Mouse (Mus musculus): ENCODE measurements around the gene Rgs6. TPM values are rescaled to one million over a fixed set of nuclear protein-coding genes. Genes with fewer than 3 reads are reported as not detected.

The Rgs6 gene
- polyA plus RNA-seq, 2 experiments, result 0.07 to 0.20 TPM

DNA sequence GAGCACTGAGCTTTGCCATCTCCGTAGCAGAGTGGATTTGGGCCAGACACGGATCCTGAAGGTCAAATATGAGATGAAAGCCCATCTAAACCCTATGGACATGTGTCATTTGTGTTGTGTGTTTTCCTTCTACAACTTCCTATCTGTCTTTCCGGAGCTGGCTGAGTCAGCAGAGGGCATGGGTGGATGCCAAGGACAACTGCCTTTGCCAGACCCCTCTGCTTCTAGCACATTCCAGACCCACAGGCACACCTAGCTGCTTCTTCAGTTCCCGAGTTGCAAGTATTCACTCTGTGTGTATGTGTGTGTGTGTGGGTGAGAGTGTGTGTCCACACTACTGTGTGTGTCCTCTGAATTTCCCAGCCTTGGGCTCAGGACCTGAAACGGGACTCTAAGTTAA is 547.9 kb downstream of the Rgs6 start:
- ATAC-seq (ENCODE audit: insufficient read depth) (no peak), DNase-seq (ENCODE audit: low read depth in 3 of 3, low spot score in 3 of 3) (no peak)
- no peaks in the 10 kb centered on the region; the same call in 1 of the 2 replicates for H3K27me3 ChIP-seq (ENCODE audit: control insufficient read depth, insufficient read depth, low read length)
- H3K9me3 ChIP-seq (ENCODE audit: control insufficient read depth, low read length), result no peaks in the 10 kb centered on the region
- WGBS (ENCODE audit: insufficient replicate concordance), result 55% methylated on average over 5 of the region's 5 CpGs
- H3K4me3 ChIP-seq (ENCODE audit: insufficient read depth in 1 of 2, low read depth in 2 of 2, low read length in 2 of 2), result no peak overlapping the region
- no peak overlapping the region for H3K9ac ChIP-seq (replicated peaks)
- no peaks in the 10 kb centered on the region for H3K36me3 ChIP-seq (replicated peaks; ENCODE audit: control insufficient read depth, insufficient read depth, low read depth)
- no peak for TF ChIP-seq CTCF (IDR thresholded peaks at IDR 0.05; ENCODE audit: low read depth)
- no peak for TF ChIP-seq EP300 (IDR thresholded peaks at IDR 0.05; ENCODE audit: low read depth)
- no peak overlapping the region for H3K4me2 ChIP-seq (ENCODE audit: low read depth)
- H3K27ac ChIP-seq, result no peak overlapping the region
- H3K4me1 ChIP-seq (replicated peaks; ENCODE audit: control insufficient read depth in 2 of 2, insufficient read depth in 2 of 2, low read length in 1 of 2), result peaks cover 6 to 7% of the 10 kb centered on the region in 2 experiments

DNA sequence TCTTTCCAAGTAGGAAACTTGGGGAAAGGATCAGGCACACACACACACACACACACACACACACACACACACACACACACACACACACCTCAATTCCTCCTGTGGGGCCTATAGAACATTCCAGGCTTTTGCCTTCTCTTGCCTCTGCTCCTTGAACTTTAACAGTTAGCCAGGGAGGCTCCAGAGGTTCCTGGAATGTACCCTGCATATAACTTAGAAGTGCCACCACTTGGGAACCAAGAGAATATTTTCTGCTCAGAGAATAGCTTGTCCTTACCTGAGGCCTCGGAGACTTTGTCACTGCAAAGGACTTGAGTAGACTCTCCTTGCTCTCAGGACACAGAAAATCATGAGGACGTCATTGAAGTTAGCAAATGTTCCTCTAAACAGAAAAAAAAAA is 548.4 kb downstream of the Rgs6 start:
- Histone ChIP-seq H3K9me3 (ENCODE audit: control insufficient read depth, low read length) (no peaks in the 10 kb centered on the region), H3K9ac (replicated peaks) (no peak overlapping the region), H3K27ac (no peak overlapping the region), H3K27me3 (ENCODE audit: control insufficient read depth, insufficient read depth, low read length) (no peaks in the 10 kb centered on the region; the same call in 1 of the 2 replicates), H3K36me3 (replicated peaks; ENCODE audit: control insufficient read depth, insufficient read depth, low read depth) (no peaks in the 10 kb centered on the region), H3K4me3 (ENCODE audit: insufficient read depth in 1 of 2, low read depth in 2 of 2, low read length in 2 of 2) (no peak overlapping the region), H3K4me1 (replicated peaks; ENCODE audit: control insufficient read depth in 2 of 2, insufficient read depth in 2 of 2, low read length in 1 of 2) (peaks cover 10% of the 10 kb centered on the region in 2 experiments), H3K4me2 (ENCODE audit: low read depth) (no peak overlapping the region)
- TF ChIP-seq CTCF (IDR thresholded peaks at IDR 0.05; ENCODE audit: low read depth), result no peak
- no peak for TF ChIP-seq EP300 (IDR thresholded peaks at IDR 0.05; ENCODE audit: low read depth)
- DNase-seq (ENCODE audit: low read depth in 3 of 3, low spot score in 3 of 3) (no peak), ATAC-seq (ENCODE audit: insufficient read depth) (no peak)
- WGBS (ENCODE audit: insufficient replicate concordance), result 64% methylated on average over 2 of the region's 2 CpGs

DNA sequence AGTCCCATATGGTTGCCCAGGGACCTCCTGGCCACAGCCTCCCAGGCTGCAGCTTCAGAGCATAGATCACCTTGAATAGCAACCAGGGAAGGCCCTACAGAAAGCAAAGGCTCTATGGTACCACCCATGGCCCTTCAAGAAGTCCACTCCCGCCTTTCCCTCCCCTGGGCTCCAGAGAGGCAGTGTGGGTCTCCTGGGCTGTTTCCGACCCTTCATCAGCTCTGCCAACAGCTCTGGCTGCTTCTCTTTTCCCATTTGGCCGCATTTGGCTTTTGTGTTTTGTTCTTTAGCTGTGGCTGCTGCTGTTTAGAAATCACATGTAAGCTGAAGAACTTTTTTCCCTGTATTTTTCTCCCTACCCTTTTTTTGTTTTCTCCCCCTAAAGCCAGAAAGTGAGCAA is 548.9 kb downstream of the Rgs6 start:
- H3K36me3 ChIP-seq (replicated peaks; ENCODE audit: control insufficient read depth, insufficient read depth, low read depth), result no peaks in the 10 kb centered on the region
- DNase-seq (ENCODE audit: low read depth in 3 of 3, low spot score in 3 of 3) (no peak), ATAC-seq (ENCODE audit: insufficient read depth) (no peak)
- no peak overlapping the region for H3K9ac ChIP-seq (replicated peaks)
- no peak for TF ChIP-seq EP300 (IDR thresholded peaks at IDR 0.05; ENCODE audit: low read depth)
- no peak overlapping the region for H3K27ac ChIP-seq
- 58% methylated on average over 3 of the region's 3 CpGs for WGBS (ENCODE audit: insufficient replicate concordance)
- no peak overlapping the region for H3K4me2 ChIP-seq (ENCODE audit: low read depth)
- H3K27me3 ChIP-seq (ENCODE audit: control insufficient read depth, insufficient read depth, low read length), result no peaks in the 10 kb centered on the region; the same call in 1 of the 2 replicates
- H3K9me3 ChIP-seq (ENCODE audit: control insufficient read depth, low read length), result no peaks in the 10 kb centered on the region
- H3K4me1 ChIP-seq (replicated peaks; ENCODE audit: control insufficient read depth in 2 of 2, insufficient read depth in 2 of 2, low read length in 1 of 2), result peaks cover 15 to 16% of the 10 kb centered on the region in 2 experiments
- no peak overlapping the region for H3K4me3 ChIP-seq (ENCODE audit: insufficient read depth in 1 of 2, low read depth in 2 of 2, low read length in 2 of 2)

DNA sequence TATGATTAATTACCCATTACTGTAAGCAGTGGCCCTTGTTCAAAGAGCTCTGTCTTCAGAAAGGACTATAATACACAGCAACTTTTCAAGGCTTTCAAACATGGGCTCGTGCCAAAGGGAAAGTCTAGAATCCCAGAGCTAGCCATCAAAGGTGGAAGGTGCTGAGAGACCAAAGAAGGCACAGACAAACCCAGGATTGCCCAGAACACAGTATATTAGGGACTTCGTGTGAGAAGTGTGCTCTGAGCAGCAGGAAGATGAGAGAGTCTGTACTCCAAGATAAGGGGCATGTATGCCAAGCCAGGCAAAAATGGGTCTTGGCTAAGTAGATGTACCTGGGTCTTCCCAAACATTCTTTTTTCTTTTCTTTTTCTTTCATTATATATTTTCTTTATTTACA is 553.1 kb downstream of the Rgs6 start:
- Histone ChIP-seq H3K27ac (no peak overlapping the region; the same call in 1 of the 2 replicates), H3K4me2 (ENCODE audit: low read depth) (peak overlapping the region; percentile 25), H3K36me3 (replicated peaks; ENCODE audit: control insufficient read depth, insufficient read depth, low read depth) (no peaks in the 10 kb centered on the region), H3K9ac (replicated peaks) (no peak overlapping the region; the same call in 1 of the 2 replicates), H3K9me3 (ENCODE audit: control insufficient read depth, low read length) (no peaks in the 10 kb centered on the region), H3K4me3 (ENCODE audit: insufficient read depth in 1 of 2, low read depth in 2 of 2, low read length in 2 of 2) (no peak overlapping the region), H3K4me1 (replicated peaks; ENCODE audit: control insufficient read depth in 2 of 2, insufficient read depth in 2 of 2, low read length in 1 of 2) (peaks cover 31% of the 10 kb centered on the region in 2 experiments), H3K27me3 (ENCODE audit: control insufficient read depth, insufficient read depth, low read length) (no peaks in the 10 kb centered on the region)
- DNase-seq (ENCODE audit: low read depth in 3 of 3, low spot score in 3 of 3) (peak; percentile 51 to 62 (median 60)), ATAC-seq (ENCODE audit: insufficient read depth) (peak; percentile 78)
- TF ChIP-seq EP300 (IDR thresholded peaks at IDR 0.05; ENCODE audit: low read depth), result peak; percentile 77
- TF ChIP-seq CTCF (IDR thresholded peaks at IDR 0.05; ENCODE audit: low read depth), result no peak
- 21% methylated on average over 2 of the region's 2 CpGs for WGBS (ENCODE audit: insufficient replicate concordance)

DNA sequence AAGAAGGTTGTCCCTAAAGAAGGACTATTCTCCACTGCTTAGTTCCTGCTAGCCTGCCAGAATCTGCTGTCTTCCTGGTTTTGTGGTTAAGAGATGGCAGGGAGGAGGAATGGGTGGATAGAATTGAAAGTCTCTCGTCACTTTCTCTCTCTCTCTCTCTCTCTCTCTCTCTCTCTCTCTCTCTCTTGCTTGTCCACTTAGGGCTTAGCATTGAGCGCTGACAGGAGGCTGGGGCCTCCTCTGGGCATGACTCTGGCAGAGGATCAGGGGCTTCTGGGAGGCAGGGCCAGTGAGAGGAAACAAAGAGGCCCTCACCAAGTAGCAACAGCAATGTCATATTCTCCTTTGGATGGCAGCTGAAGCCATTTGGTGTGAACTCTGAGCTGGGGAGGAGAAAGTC is 554.4 kb downstream of the Rgs6 start:
- no peaks in the 10 kb centered on the region for H3K9me3 ChIP-seq (ENCODE audit: control insufficient read depth, low read length)
- 37% methylated on average over 2 of the region's 2 CpGs for WGBS (ENCODE audit: insufficient replicate concordance)
- TF ChIP-seq EP300 (IDR thresholded peaks at IDR 0.05; ENCODE audit: low read depth) (no peak), CTCF (IDR thresholded peaks at IDR 0.05; ENCODE audit: low read depth) (no peak)
- peaks cover 31% of the 10 kb centered on the region in 2 experiments for H3K4me1 ChIP-seq (replicated peaks; ENCODE audit: control insufficient read depth in 2 of 2, insufficient read depth in 2 of 2, low read length in 1 of 2)
- DNase-seq (ENCODE audit: low read depth in 3 of 3, low spot score in 3 of 3) (no peak), ATAC-seq (ENCODE audit: insufficient read depth) (no peak)
- H3K4me3 ChIP-seq (ENCODE audit: insufficient read depth in 1 of 2, low read depth in 2 of 2, low read length in 2 of 2), result no peak overlapping the region
- no peaks in the 10 kb centered on the region for H3K36me3 ChIP-seq (replicated peaks; ENCODE audit: control insufficient read depth, insufficient read depth, low read depth)
- peak overlapping the region; percentile 33; the same call in 1 of the 2 replicates for H3K27ac ChIP-seq
- H3K9ac ChIP-seq (replicated peaks), result 0 out of 2 replicates have a peak overlapping the region, but pooled peaks have one; percentile 7
- peak overlapping the region; percentile 7 for H3K4me2 ChIP-seq (ENCODE audit: low read depth)
- no peaks in the 10 kb centered on the region for H3K27me3 ChIP-seq (ENCODE audit: control insufficient read depth, insufficient read depth, low read length)

Measured in liver, embryonic 14.5 days (tissue).